Mouse (Mus musculus): ENCODE measurements at regions not wholly inside any gene's neighbourhood (a gene's known extent, or its start where the extent isn't known, plus 50 kb on each side); places are given as distances from the start of the nearest gene placed in this dataset.

DNA sequence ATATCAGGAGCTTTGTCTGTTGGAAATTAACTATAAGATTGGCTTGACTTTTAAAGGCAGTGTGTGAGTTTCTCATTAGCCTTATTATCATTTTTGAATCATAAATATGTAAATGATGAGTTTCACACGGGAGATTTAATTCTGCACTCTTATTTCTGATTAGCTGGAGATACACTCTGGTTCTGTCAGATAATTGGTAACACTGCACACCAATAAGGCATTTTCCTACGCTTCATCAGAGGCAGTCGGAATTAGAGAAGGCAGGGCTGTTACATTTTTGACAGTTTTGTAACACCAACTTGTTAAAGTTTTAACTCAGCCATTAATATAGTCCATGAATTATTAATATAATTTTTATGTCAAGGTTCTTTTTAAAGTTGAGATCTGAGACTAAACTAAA lies 347.3 kb downstream of the Zfp352 start:
- no peak for DNase-seq (ENCODE audit: low spot score in 2 of 2)
- intact Hi-C loops (cut with DNase I), result no loop called here

DNA sequence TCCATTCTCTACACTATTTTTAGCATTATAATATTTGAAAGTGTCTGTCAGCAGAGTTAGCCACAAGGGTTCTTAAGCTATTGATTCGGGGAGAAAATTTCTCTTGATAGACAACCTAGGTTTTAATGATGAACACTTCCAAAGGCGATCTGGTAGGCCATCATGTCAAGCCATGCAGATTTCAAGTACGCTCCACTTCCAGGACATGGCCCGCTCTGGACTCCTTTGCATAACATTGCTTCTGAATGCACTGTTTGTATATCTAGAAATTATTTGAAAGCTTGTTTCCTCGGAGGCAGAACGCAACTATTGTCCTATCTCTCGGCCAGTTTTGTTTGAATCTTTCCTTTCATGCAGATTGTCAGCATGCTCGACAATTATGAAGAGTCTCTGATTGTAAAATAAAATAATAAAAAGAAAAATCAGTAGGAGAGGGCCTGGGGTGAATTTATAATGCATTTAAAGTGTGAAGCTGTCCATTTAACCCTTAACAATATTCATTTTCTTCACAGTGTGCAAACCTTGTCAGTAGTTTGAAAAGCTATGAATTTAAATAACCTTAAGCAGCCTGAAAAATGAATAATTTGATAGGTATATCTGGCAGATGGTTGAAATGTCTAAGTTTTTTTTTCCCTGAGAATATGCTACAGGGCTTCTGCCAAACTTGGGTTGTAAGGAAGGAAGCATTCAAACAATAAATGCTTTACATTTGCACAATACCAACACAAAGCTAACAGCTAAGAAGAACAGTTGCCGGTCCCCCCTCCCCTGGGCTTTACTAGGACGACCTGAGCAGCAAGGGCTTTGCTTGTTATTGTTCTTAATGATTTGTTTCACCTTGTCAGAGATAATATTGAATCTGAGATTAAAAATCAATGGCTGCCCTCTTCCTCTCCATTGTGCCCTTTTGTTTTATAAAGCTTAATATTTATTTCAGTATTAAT lies 357.8 kb downstream of the Zfp352 start:
- intact Hi-C loops (cut with DNase I), result no loop called here
- no peak for DNase-seq (ENCODE audit: low spot score in 2 of 2)

DNA sequence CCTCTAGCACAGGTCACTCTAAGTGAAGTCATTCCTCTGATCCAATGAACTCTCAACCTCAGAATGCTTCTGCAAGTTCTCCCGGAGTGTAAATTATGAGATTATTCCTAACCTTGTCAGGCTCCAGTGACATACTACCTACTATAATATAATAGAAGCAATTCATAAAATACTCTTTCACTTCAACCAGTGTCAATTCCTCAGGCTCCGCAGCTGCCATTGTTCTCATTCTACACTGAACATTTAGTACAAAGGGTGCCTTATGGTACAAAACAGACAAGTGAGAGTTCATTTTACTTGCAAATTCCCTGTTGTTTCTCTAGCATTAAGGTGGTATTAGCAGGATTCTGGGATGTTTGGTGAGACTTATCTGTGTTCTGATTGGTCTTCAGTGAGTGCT lies 379.7 kb downstream of the Zfp352 start:
- intact Hi-C loops (cut with DNase I), result no loop called here
- no peak for DNase-seq (ENCODE audit: low spot score in 2 of 2)

DNA sequence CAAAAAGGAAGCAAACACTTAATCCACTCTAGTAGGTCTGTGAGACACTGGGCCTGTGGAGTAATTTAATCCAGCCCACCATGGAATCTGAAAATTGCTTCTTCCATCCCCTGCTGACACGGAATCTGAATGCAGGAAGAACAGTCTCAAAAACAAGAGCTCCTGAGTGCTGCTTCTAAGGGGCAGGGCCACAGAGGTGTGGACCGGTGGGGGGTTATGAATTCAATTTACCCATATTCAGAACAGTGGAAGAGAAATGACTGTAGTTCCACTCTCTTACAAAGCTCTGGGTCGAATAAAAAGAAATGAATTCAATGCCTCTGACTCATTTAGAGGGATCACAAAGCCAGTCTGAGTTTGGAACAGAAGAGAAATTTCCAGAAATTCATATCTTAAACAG lies 390.3 kb downstream of the Zfp352 start:
- DNase-seq (ENCODE audit: low spot score in 2 of 2), result no peak
- intact Hi-C loops (cut with DNase I), result no loop called here

DNA sequence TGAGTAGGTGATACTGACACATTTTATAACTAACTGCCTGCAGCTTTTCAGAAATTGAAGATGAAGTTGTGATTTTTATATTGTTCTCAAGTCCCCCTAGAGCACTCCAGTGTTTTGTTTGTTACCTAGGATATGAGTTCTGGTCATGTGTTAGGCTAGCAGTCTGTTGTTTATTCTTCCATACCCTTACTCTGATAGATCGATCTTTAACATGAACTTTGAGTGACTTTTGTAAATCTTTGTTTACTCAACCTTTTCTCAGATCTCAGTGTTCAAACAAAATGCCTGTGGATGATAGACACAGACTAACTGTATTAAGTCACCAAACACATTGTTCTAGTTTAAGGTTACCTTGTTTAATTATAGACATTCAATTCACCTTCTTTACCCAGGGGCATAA lies 409.3 kb downstream of the Zfp352 start:
- intact Hi-C loops (cut with DNase I), result no loop called here
- no peak for DNase-seq (ENCODE audit: low spot score in 2 of 2)

DNA sequence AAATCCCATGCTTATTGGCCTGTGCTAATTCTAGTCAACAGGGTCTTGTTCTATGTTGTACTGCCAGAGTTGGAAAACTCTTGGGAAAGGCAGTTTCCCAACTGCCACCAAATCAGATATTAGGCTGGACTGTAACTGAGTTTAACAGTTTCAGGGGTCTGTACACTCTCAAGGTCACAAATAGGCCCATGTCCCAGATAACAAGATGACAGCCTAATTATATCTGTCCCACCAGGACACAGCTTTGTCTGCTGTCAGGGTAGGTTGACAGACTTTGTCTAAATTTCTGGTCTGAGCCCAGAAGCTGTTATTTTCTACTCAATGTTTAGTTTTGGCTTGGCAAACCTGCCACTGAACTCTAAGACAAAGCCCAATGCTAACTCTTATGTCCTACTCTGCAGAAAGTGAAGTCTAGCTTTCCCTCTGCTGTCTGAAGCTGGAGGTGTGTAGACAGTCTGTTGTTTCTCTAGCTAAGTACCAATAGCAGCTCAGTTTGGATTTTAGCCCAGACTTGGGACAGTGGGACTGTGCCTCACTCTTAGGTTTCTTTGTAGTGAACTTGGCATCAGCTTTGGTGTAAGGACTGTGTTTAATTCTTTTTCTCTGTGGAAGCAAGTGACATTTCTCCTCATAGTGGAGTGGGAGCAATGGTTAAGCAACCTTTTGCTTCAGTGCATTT lies 453.8 kb downstream of the Zfp352 start:
- peak in 1 of 2 experiments; percentile 3 for DNase-seq (ENCODE audit: low spot score in 2 of 2)
- intact Hi-C loops (cut with DNase I), result no loop called here

DNA sequence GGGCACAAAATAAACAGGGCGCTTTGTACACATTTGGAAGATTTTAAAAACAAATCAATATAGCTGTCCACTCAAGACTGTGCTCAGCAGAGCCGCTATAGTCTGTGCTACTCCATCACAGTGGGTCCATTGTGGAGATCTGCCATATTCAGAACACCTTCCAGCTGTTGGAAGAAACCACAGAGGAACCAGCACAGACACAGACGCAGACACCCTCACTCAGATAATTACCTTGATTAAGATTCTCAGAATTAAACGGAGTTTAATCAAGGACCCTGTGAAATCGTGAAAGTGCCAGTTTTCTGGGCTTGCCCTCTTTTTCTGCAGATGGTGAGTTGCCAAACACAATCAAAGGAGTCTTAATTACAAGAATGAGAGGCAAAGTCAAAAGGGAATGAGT lies 478.3 kb downstream of the Zfp352 start:
- intact Hi-C loops (cut with DNase I), result no loop called here
- peak in 1 of 2 experiments; percentile 6 for DNase-seq (ENCODE audit: low spot score in 2 of 2)

DNA sequence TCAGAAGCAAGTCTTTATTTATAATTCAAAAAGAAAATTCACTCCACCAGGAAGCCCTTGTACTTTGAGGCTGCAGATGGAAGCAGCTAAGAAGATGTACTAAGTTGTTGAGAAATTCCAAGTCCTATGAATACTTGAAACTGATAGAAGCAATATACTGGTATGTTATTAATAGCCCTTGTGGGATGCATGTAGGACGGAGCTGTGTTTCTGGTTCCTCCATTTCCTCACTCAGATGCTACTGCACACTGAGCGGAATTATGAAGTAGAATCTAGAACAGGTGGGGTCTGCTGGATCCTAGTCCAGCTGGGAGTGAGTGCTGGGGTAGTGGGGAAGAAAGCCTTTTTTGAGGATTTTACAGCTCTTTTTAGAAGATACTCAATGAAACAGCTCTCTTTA lies 510.5 kb downstream of the Zfp352 start:
- intact Hi-C loops (cut with DNase I), result no loop called here

DNA sequence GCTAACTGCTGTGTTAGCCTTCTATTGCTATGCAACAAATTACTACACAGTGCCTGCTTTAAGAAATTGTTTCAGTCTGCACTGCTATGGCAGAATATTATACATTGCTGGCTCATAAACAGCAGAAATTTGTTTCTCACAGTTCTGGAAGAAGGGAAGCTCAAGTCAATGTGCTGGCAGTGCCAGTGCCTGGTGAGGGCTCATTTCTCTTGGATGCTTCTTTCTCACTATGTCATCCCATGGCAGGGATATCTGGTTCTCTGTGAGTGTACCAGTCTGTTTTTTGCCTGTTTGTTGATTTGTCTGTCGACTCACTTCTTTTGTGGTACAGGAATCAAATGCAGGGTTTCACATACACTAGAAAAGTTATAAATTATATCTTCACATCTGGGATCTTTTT lies 516.2 kb downstream of the Zfp352 start:
- no peak for DNase-seq (ENCODE audit: low spot score in 2 of 2)
- intact Hi-C loops (cut with DNase I), result no loop called here

More for the DNA sequence above, 510.5 kb downstream of the Zfp352 start:
- DNase-seq (ENCODE audit: low spot score in 2 of 2), result peak in 1 of 2 experiments; percentile 54

DNA sequence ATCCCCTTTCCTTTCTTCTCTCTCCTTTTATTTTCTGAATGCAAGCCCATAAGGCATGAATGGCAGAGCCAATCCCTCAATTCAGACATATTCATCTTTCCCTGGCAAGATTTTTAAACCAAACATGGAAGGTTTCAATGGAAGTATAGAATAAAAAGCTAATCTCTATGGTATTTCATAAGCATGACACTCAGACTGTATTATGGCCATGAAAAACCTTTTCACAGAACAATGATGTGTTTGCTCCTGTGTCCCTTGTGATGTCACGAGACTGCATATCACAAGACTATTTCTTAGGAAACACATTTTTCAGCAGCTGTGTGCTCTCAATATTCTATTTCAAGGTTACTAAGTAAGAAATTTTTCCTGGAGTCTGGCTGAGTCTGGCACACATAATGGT lies 525.5 kb downstream of the Zfp352 start:
- intact Hi-C loops (cut with DNase I), result no loop called here
- no peak for DNase-seq (ENCODE audit: low spot score in 2 of 2)

Measured in left cerebral cortex, postnatal 25 days (tissue).